Mouse (Mus musculus) lung, embryonic 14.5 days (tissue): ENCODE data around the gene Ercc6l. TPM values are rescaled to one million over a fixed set of nuclear protein-coding genes. Genes with fewer than 3 reads are reported as not detected.

ENCODE experiments used
- ATAC-seq: fragments of 200-750 bp; cut with Nextera tagmentation; 2 replicates; pipeline ENCODE4 v1.8.0; 2017; ENCODE audit warnings: mild to moderate bottlenecking, moderate TSS enrichment, moderate library complexity; ENCODE audit not compliant: insufficient read depth
- DNase-seq: peaks from one replicate; pipeline ENCODE4 v3.0.0-alpha.2; 2015
- H3K27ac ChIP-seq: fragments of 300-500 bp; sonication (generic); 2 replicates; pipeline ENCODE4 v1.5.1; 2014; ENCODE audit warnings: low read depth, mild to moderate bottlenecking, moderate library complexity
- H3K27me3 ChIP-seq: fragments of 300-500 bp; sonication (generic); 2 replicates; pipeline ENCODE4 v1.6.1; 2014; ENCODE audit warnings: low read length, control low read depth; ENCODE audit not compliant: insufficient read depth
- H3K36me3 ChIP-seq: fragments of 300-500 bp; sonication (generic); 2 replicates; pipeline ENCODE4 v1.6.1; 2014; ENCODE audit warnings: control low read depth; ENCODE audit not compliant: insufficient read depth
- H3K4me1 ChIP-seq: fragments of 300-500 bp; sonication (generic); 2 replicates; pipeline ENCODE4 v1.6.1; 2014; ENCODE audit warnings: antibody characterized with exemption, control low read depth; ENCODE audit not compliant: insufficient read depth
- H3K4me2 ChIP-seq: fragments of 300-500 bp; sonication (generic); 2 replicates; pipeline ENCODE4 v1.6.1; 2014; ENCODE audit warnings: mild to moderate bottlenecking
- H3K4me3 ChIP-seq: fragments of 300-500 bp; sonication (generic); 2 replicates; pipeline ENCODE4 v1.5.1; 2014; ENCODE audit warnings: low read depth, low read length
- H3K9ac ChIP-seq: fragments of 300-500 bp; sonication (generic); 2 replicates; pipeline ENCODE4 v1.6.1; 2014
- H3K9me3 ChIP-seq: fragments of 300-500 bp; sonication (generic); 2 replicates; pipeline ENCODE4 v1.6.1; 2016; ENCODE audit warnings: low read depth, low read length, control low read depth
- CTCF ChIP-seq: IDR thresholded peaks from 2 replicates; pipeline ENCODE4 v1.5.1; 2016; ENCODE audit warnings: antibody characterized with exemption, low read depth
- whole genome bisulfite sequencing: fragments of 180-500 bp; shearing (Covaris S2); extraction: QIAGEN DNeasy Blood & Tissue Kit; methylation state at CpG from one replicate; pipeline ENCODE4 v1.1.7; 2014; 5-methylcytosine and 5-hydroxymethylcytosine counted together
- polyA plus RNA-seq: library from polyadenylated mRNA; unstranded; fragments of >200 nt; fragmentation: Nextera tagmentation; extraction: Ambion mirVana; gene quantifications from 2 replicates; pipeline ENCODE4 v1.2.1, GENCODE M21; 2014

Gene Ercc6l
- polyA plus RNA-seq, 1 experiment from 2014 or later: 23.8 TPM

DNA sequence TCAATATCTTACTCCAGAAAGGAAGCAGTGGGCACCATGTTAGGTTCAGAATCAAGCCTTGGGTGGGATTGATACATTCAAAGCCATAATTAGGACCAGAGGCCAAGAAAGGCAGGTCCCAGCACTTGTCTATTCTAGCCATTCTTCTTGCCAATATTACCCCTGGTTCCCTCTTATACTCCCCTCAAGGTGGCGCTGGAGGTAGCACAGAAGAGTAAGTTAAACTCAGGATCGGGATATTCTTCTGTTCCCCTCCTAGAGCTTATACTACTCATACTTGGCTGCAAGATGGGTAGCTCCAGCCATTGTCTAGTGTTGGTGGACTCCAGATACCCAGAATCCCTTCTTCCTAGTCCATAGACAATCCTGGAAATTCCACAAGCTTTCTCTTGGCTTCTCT, 6.2 kb upstream of the Ercc6l start:
- WGBS: 28% methylated on average over 2 of the region's 2 CpGs
- Histone ChIP-seq H3K36me3 (no peaks in the 10 kb centered on the region), H3K27me3 (no peaks in the 10 kb centered on the region), H3K9ac (no peak overlapping the region), H3K4me1 (no peaks in the 10 kb centered on the region), H3K27ac (no peak overlapping the region), H3K4me2 (no peak overlapping the region), H3K9me3 (no peaks in the 10 kb centered on the region), H3K4me3 (no peak overlapping the region)
- TF ChIP-seq CTCF: peak; percentile 14; the same call in 1 of the 2 replicates
- ATAC-seq (no peak; the same call in 1 of the 2 replicates), DNase-seq (no peak)

DNA sequence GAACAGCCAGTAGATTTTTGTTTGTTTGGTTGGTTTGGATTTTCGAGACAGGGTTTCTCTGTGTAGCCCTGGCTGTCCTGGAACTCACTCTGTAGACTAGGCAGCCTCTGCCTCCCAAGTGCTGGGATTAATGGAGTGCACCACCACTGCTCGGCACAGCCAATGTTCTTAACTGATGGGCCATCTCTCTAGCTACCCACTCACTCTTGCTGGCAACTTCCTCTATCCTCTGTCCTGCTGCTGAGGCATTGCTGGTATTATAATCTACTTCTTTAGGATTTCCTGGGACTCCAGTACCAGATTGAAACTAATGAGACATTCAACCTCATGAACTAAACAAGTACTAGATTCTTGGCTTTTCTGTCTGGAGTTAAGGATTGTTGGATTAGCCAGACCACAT, 3.6 kb upstream of the Ercc6l start:
- no peaks in the 10 kb centered on the region for H3K9me3 ChIP-seq
- H3K27ac ChIP-seq: no peak overlapping the region
- no peak overlapping the region for H3K4me2 ChIP-seq
- no peaks in the 10 kb centered on the region for H3K36me3 ChIP-seq
- TF ChIP-seq CTCF: no peak
- H3K27me3 ChIP-seq: no peaks in the 10 kb centered on the region
- no peak for ATAC-seq
- no peak for DNase-seq
- H3K9ac ChIP-seq: no peak overlapping the region
- no peak overlapping the region for H3K4me3 ChIP-seq
- H3K4me1 ChIP-seq: no peaks in the 10 kb centered on the region
- WGBS: 55% methylated on average over 2 of the region's 2 CpGs

DNA sequence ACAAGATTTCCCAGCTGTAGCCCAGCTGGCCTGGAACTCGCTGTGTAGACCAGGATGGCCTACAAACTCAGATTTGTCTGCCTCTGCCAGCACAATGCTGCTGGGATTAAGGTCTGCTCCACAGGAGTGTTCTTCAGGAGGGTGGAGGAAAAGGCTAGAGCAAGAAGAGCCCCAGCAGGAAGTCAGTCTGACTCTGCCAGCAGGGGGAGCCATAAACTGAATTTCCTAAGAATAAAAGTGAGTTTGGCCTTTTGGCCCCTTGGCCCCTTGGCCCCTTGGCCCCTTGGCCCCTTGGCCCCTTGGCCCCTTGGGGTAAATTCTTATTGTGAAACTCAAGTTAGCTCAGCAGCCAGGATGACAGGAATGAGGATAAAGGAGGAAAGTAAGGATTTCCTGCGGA, 2.9 kb upstream of the Ercc6l start:
- Histone ChIP-seq H3K36me3 (no peaks in the 10 kb centered on the region), H3K4me2 (no peak overlapping the region), H3K27me3 (no peaks in the 10 kb centered on the region), H3K27ac (no peak overlapping the region), H3K9me3 (no peaks in the 10 kb centered on the region), H3K9ac (no peak overlapping the region), H3K4me1 (no peaks in the 10 kb centered on the region), H3K4me3 (no peak overlapping the region)
- WGBS: 58% methylated on average over 2 of the region's 2 CpGs
- no peak for ATAC-seq
- no peak for DNase-seq
- no peak for TF ChIP-seq CTCF

DNA sequence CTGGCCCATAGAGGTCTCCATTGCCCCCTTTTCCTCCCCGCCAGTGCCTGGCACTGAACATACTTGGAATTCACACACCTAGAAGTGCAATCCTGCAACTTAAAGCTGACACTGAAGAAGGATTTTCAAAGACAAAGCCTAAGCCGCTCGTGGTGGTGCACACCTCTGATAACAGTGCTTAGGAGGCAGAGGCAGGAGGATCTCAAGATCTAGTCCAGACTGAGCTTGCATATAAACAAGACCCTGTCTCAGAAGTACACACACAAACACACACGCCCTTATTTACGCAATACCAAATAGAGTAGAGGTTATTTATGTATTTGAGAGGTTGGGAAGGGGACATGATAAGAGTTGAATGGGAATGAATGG, 516 bp upstream of the Ercc6l start:
- DNase-seq: no peak
- ATAC-seq: no peak
- Histone ChIP-seq H3K4me1 (no peaks in the 10 kb centered on the region), H3K4me2 (peak overlapping the region; percentile 53), H3K27me3 (no peaks in the 10 kb centered on the region), H3K4me3 (peak overlapping the region; percentile 50), H3K36me3 (no peaks in the 10 kb centered on the region), H3K27ac (peak overlapping the region; percentile 78; the same call in 1 of the 2 replicates), H3K9ac (peak overlapping the region; percentile 16; the same call in 1 of the 2 replicates), H3K9me3 (no peaks in the 10 kb centered on the region)
- peak; percentile 23; the same call in 1 of the 2 replicates for TF ChIP-seq CTCF
- WGBS: 37% methylated on average over 5 of the region's 5 CpGs

DNA sequence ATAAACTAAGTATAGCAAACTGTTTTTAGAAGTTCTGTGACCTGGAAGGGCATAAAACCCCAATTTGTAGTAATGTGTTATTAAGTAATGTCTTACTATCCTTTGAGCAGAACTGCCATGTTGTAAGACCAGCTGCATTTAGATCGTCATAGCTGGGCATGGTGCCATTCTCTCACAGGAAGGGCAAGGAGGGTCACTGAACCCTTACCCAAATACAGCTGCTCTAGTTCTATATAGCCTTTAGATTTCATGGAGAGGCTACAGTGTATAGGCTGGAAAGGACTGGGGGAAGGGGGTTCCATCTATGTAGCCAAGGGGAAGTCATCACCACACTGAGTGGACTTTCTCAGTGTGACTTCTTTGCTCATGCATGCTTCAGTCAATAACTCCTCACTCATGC, 15.7 kb downstream of the Ercc6l start:
- TF ChIP-seq CTCF: no peak
- H3K4me2 ChIP-seq: no peak overlapping the region
- no peaks in the 10 kb centered on the region for H3K9me3 ChIP-seq
- H3K9ac ChIP-seq: no peak overlapping the region
- DNase-seq: peak; percentile 49
- no peaks in the 10 kb centered on the region for H3K27me3 ChIP-seq
- WGBS: 64% methylated on average over 1 of the region's 1 CpGs
- no peak overlapping the region for H3K4me3 ChIP-seq
- ATAC-seq: 0 out of 2 replicates have a peak, but pooled peaks have one; percentile 38
- no peak overlapping the region for H3K27ac ChIP-seq
- peaks cover 28% of the 10 kb centered on the region for H3K36me3 ChIP-seq
- no peaks in the 10 kb centered on the region for H3K4me1 ChIP-seq

DNA sequence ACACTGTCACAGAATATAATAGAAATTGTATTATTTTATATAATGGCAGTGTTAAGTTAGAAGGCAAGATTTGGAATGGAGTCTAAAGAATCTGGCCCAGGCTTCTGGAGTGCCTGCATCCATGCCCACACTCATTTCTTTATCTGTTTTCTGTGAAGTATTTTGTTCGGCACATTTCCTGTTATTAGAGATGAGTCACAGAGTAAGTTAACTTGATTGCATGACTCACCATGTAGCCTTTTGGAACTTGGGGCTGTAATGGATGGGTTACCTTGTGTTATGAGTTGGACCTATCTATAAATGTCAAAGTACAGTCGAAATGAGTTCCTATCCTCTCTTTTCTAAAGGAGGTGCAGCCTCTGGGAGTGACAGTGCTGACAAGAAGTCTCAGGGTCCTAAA, 35.6 kb downstream of the Ercc6l start:
- TF ChIP-seq CTCF: no peak
- Histone ChIP-seq H3K4me1 (no peaks in the 10 kb centered on the region), H3K9ac (no peak overlapping the region), H3K27me3 (no peaks in the 10 kb centered on the region), H3K4me3 (no peak overlapping the region), H3K36me3 (peaks cover 2% of the 10 kb centered on the region; the same call in 1 of the 2 replicates), H3K9me3 (no peaks in the 10 kb centered on the region), H3K27ac (no peak overlapping the region), H3K4me2 (no peak overlapping the region)
- DNase-seq (no peak), ATAC-seq (no peak)
- 70% methylated on average over 2 of the region's 2 CpGs for WGBS

DNA sequence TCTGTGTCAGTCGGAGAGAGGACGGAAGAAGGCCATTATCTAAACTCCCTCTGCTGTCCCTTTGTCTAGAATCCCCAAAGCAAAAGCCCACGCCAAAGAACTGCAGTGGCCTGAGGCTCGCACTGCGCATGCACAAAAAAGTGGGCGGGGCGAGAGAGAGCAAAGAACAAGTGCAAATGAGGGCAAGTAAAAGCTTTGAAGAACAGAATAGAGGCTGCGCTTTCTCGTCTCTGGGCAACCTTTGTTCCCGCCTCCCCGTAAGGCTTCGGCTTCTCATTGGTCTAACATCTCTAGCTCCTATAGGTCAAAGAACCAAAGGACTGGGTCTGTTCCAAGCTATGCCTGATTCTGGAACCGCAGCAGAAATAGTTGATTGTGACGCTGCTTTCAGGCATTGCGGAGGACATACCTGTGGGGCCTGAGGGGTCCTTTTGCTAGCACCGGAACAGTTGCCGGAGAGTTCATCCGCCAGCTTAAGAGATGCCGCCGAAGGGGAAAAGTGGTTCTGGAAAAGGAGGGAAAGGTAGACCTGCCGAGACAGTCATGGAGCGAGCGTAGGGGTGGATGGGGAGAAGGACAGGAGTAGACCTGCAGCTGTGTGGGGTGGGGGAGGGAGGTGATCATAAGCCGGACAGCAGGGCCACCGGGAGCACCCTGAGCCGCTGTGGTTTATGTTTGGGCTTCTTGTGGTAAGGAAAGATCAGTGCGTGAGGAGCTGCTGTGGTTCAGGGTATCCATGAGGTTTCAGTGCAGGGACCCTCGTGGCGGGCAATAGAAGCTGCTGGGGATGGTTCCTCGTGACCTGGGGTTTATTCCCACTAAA, 37.6 kb downstream of the Ercc6l start, which contains the start of gene Pin4:
TSS of gene Pin4 (plus strand) at position 406 of the 823 bp plus-strand sequence.
- peak; percentile 100 for ATAC-seq

More for the DNA sequence above, 37.6 kb downstream of the Ercc6l start, which contains the start of gene Pin4:
- Histone ChIP-seq H3K9me3 (no peaks in the 10 kb centered on the region), H3K27me3 (no peaks in the 10 kb centered on the region), H3K9ac (peak within 1 kb of the TSS; percentile 61), H3K27ac (no peak within 1 kb of the TSS), H3K4me3 (peak within 1 kb of the TSS; percentile 55), H3K36me3 (no peaks in the 10 kb centered on the region; the same call in 1 of the 2 replicates), H3K4me1 (no peaks in the 10 kb centered on the region), H3K4me2 (peak within 1 kb of the TSS; percentile 67)
- DNase-seq: peak; percentile 96
- peak; percentile 29 for TF ChIP-seq CTCF
- WGBS: 5% methylated on average over 30 of the region's 30 CpGs
